Mouse (Mus musculus): ENCODE results near the gene Pecam1.

DNA sequence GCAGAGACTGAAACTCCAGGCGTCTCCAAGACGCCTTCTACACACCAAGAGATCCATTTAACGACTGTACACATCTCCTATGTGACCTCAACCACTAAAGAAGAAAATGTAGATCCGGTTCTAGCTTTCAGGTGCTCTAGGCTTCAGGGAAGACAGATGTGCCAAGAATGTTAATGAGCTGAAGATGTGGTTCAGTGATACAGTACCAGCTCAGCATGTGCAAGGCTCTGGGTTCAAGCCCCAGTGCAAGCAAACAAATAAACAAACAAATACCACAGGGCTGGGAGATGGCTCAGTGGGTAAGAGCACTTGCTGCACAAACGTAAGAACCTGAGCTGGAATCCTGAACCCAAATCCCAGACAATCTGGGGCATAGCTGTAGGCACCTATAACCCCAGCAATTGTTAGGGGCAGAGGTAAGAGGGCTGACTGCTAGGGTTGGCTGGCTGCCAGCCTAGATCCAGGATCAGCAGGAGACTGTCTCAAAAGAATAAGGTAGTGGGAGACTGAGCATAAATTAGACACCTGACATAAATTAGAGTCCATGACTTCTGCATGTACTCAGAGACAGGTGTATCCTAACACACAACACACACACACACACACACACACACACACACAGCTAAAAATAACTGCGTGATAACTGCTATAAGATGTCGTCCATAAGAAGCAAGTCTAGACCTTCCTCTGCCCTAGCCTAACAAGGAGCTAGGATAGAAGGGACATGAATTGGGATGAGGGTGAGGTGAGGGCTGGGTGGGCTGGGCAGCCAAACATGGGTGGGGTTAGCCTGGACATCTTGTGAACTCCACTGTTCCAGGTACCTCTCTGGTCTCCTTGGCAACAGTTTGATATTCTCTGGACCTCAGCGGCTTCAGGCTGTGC is 76.5 kb downstream of the Pecam1 start:
- TF ChIP-seq CTCF (IDR thresholded peaks at IDR 0.05; ENCODE audit: low read depth) (no peak), EP300 (IDR thresholded peaks at IDR 0.05; ENCODE audit: low read depth) (no peak)
